Mouse (Mus musculus): ENCODE measurements around the gene Alox12.

- no peak for TF ChIP-seq CTCF (IDR thresholded peaks at IDR 0.05; ENCODE audit: control insufficient read depth, insufficient read depth, insufficient read length)
- TF ChIP-seq CEBPB (IDR thresholded peaks at IDR 0.05; ENCODE audit: low read depth) = no peak
- TF ChIP-seq MYOD1 (IDR thresholded peaks at IDR 0.05; ENCODE audit: control insufficient read depth, insufficient read length, low read depth) = no peak
- TF ChIP-seq MYOG (IDR thresholded peaks at IDR 0.05; ENCODE audit: control insufficient read depth, extremely low read depth, insufficient read length) = no peak
Measured at GRCm38 (mm10) chr11:70283666-70284065, 28.5 kb upstream of the Alox12 start.

Data from C2C12 (cell line).